Mouse (Mus musculus) v-Abl transformed pro-B cells (cell line): ENCODE results near the gene Hes5.

Experiments
- in situ Hi-C, 2 experiments: fragments of 400-800 bp; cut with MboI; formaldehyde crosslinking; loops; one replicate each; pipeline ENCODE4 v1.15.1; 2025; ENCODE audit not compliant: unreplicated experiment in 2 of 2

Gene Hes5

GRCm38 (mm10) chr4:154940156-154940555 is 20.6 kb upstream of the Hes5 start:
- in situ Hi-C loops: loop anchor here (5.0 to 25.0 kb wide), 3 partner anchors 63 to 647 kb away; partner anchors contain the start of gene Pex10 (in 1 of the 2)

- in situ Hi-C loops: loop anchor here (5.0 to 25.0 kb wide), 3 partner anchors 65 to 645 kb away; partner anchors contain the start of gene Pex10 (in 1 of the 2)
Observed at GRCm38 (mm10) chr4:154941831-154942230, 18.9 kb upstream of the Hes5 start.

DNA sequence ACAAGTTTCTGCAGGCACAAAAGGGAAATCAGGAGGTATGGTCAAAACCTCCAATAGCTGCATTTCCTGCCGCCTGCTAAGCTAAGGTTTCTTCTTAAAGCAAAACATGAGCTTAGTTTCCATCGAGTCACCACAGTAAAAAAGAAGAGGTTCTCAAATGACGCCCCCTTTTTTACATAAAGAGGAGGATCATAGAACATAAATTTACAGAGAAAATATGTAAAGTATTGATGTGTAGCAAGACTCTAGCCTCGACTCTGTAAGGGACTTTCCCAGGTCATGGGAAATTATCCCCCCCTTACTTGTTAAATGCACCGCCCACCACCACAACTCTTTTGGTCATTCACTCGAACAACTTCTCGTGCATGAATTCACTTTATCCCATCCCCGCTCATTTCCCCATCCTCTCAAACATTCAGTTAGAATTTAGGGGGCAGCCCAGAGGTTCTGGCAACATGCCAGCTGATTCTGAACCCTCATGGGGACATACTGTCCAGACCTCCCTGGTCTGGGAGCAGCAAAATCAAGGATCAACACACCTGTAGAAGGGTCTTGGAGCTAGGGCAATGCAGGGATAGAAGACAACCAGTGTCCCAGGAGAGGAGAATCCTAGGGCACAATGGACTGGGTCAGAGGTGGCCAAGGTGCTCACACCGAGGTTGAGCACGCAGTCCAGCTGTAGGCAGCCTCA is 17.9 kb upstream of the Hes5 start:
- in situ Hi-C loops: loop anchor here (5.0 to 25.0 kb wide), 3 partner anchors 65 to 645 kb away; partner anchors contain the start of gene Pex10 (in 1 of the 2)

DNA sequence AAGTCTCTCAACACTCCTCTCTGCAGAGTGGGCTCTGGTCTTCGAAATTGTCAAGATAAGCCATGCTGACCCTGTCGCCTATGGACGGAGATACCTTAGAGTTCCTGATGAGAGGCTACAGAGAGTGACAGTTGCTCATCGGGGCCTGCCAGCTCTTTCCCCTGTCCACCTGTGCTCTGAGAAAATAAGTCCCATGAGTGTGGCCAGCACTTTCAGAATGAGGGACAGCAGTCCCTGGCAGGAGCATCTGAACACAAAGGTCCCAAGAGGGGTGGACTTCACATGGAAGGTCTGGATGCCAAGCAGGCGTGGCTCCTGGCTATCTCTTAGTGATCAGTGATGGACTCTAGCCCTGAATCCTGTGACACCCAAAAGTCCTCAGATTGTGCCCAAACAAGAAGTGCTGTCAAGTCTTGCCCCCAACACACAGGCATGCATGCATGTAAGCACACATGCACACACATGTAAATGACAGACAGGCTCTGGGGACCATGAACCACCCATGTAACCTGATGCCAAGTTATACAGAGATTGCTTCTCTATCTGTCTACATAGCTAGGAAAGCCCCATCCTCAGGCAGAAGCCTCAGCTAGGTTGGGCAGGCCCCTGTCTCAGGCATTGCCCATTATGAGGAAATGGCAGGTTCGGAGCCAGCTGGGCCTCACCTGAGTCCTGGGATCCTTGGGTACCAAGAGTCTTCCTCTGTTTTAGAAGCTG is 17.2 kb upstream of the Hes5 start:
- in situ Hi-C loops: loop anchor here (5.0 to 25.0 kb wide), 3 partner anchors 66 to 644 kb away; partner anchors contain the start of gene Pex10 (in 1 of the 2)

- in situ Hi-C loops: loop anchor here (5.0 to 25.0 kb wide), 3 partner anchors 67 to 643 kb away; partner anchors contain the start of gene Pex10 (in 1 of the 2)
Observed at GRCm38 (mm10) chr4:154944121-154944590, 16.6 kb upstream of the Hes5 start.

DNA sequence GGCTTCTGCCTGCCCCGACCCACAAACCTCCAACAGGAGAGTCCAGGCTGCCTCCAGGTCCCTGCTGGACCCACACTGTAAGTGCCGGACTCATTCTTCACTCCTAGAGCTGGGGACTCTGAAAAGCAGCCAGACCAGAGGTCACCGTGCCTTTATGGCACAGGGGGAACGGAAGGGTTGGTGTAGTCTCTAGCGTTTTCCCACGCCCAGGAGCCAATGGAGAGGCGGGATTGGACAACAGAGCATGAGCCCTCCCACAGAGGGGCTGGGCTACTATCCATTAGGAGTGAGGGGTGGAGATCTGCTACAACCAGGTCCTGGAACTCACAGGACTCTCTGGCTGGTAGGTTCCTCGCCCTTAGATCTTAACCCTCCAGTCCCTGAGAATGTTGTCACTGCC is 14.4 kb upstream of the Hes5 start:
- in situ Hi-C loops: loop anchor here in 1 of 2 experiments (5.0 to 25.0 kb wide), 2 partner anchors 116 to 641 kb away; no protein-coding TSS in a partner anchor

- in situ Hi-C loops: loop anchor here in 1 of 2 experiments (5.0 to 25.0 kb wide), 2 partner anchors 114 to 639 kb away; no protein-coding TSS in a partner anchor
Observed at GRCm38 (mm10) chr4:154948066-154948939, 12.4 kb upstream of the Hes5 start.

GRCm38 (mm10) chr4:154948940-154949588 is 11.7 kb upstream of the Hes5 start:
- in situ Hi-C loops: loop anchor here in 1 of 2 experiments (5.0 to 25.0 kb wide), 2 partner anchors 113 to 638 kb away; no protein-coding TSS in a partner anchor

DNA sequence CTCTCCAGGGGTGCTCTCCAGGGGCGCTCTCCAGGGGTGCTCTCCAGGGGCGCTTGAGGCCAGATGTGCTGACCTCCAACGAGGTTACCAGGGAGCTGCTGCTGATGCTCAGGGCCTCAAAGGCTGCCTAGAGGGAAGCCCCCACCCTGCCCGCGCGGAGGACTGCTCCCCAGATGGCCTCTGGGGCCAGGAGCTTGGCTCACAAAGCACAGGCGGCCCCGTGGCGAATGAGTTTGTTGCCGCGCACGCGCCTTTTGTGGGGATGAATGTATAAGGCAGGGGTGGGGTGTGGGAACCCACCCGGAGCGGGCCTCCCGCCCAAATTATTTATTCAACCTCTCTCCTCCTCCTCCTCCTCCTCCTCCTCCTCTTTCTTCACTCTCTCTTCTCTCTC is 11.1 kb upstream of the Hes5 start:
- in situ Hi-C loops: loop anchor here in 1 of 2 experiments (5.0 to 25.0 kb wide), 2 partner anchors 113 to 638 kb away; no protein-coding TSS in a partner anchor

DNA sequence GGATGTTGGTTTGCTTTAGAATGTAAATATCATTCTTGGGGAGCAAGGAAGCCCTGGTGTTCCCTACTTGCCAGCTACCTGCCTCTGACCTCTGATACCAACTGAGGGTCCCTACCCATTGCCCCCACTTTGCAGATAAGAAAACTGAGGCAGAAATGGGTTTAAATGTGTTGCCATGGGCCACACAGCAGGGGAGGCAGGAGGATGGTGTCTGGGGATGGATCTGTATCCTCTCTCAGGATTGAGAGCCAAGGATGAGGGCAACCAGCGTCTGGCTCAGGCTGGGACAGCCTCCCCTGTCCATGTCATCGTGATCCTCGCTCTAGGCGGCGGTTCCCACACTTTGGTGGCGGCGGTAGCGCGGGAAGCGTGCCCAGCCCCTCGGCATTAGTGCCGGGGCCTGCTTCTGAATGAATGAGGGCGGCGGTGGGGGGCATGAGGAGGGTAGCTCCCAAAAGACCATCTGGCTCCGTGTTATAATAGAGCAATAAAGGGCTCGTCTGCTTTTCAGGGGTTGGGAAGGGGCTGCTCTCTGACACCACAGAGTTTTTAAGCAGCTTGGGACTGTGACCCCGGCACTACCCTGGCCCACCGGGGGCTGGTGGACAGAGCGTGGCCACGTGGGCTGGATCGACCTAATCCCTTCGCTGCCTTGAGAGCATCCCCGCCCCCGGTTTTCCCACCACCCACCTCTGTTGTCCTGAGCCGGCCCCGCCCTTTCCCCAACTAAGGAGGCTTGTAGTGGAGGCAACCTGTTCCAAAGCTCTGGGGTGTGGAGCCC is 8.1 kb upstream of the Hes5 start:
- in situ Hi-C loops: loop anchor here (25.0 kb wide), 2 partner anchors 285 to 610 kb away; partner anchors contain the start of genes Faap20 (in 1 of the 2) and Nadk (in 1 of the 2)

- in situ Hi-C loops: loop anchor here (25.0 kb wide), 2 partner anchors 281 to 606 kb away; partner anchors contain the start of genes Faap20 (in 1 of the 2) and Nadk (in 1 of the 2)
Observed at GRCm38 (mm10) chr4:154956604-154957003, 4.1 kb upstream of the Hes5 start.

GRCm38 (mm10) chr4:154957289-154957993 is 3.3 kb upstream of the Hes5 start:
- in situ Hi-C loops: loop anchor here (25.0 kb wide), 2 partner anchors 280 to 605 kb away; partner anchors contain the start of genes Faap20 (in 1 of the 2) and Nadk (in 1 of the 2)

GRCm38 (mm10) chr4:154958171-154958570 is 2.6 kb upstream of the Hes5 start:
- in situ Hi-C loops: loop anchor here (25.0 kb wide), 2 partner anchors 279 to 604 kb away; partner anchors contain the start of genes Faap20 (in 1 of the 2) and Nadk (in 1 of the 2)

- in situ Hi-C loops: loop anchor here (25.0 kb wide), 2 partner anchors 279 to 604 kb away; partner anchors contain the start of genes Faap20 (in 1 of the 2) and Nadk (in 1 of the 2)
Observed at GRCm38 (mm10) chr4:154958621-154959020, 2.1 kb upstream of the Hes5 start.

- in situ Hi-C loops: loop anchor here (10.0 to 25.0 kb wide), 3 partner anchors 277 to 602 kb away; partner anchors contain the start of genes Faap20 (in 2 of the 2) and Nadk (in 1 of the 2)
Observed at GRCm38 (mm10) chr4:154960021-154960689, 568 bp upstream of the Hes5 start.

DNA sequence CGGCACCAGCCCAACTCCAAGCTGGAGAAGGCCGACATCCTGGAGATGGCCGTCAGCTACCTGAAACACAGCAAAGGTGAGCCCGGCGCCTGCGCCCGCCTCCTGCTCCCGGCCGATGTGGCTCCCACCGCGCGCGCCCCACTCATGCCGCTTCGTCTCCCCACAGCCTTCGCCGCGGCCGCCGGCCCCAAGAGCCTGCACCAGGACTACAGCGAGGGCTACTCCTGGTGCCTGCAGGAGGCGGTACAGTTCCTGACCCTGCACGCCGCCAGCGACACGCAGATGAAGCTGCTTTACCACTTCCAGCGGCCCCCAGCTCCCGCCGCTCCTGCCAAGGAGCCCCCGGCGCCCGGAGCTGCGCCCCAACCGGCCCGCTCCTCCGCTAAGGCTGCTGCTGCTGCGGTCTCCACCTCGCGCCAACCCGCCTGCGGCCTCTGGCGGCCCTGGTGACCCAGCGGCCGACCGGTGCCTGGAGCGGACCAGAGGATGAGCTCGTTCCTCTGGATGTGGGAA is 559 bp downstream of the Hes5 start:
- in situ Hi-C loops: loop anchor here (10.0 to 25.0 kb wide), 3 partner anchors 276 to 601 kb away; partner anchors contain the start of genes Faap20 (in 2 of the 2) and Nadk (in 1 of the 2)
